Mouse (Mus musculus): ENCODE data around the gene Bivm. TPM values are rescaled to one million over a fixed set of nuclear protein-coding genes. Genes with fewer than 3 reads are reported as not detected.
A peak's percentile ranks its signal among the peaks of the same experiment; 100 is the strongest.

Gene Bivm
- polyA plus RNA-seq, 1 experiment from 2014 or later = 19.7 TPM

DNA sequence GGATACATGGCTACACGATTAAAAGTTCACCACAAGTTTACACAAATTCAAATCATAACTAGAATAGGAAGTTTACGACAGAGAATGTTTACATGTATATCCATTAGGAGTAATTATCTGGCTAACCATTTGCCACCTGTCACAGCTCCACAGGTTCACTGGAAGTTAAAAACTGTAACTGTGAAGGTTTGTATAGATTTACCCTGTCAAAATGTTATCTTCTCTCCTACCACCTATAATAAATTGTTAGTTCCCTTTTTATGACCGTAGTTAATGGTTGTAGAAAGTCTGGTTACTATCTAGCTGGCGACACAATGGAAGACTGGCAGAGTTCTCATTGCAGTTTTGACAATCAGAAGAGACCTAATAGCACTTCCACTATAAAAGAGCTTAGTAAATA is 21.5 kb downstream of the Bivm start:
- Histone ChIP-seq H3K36me3 (peaks cover 64% of the 10 kb centered on the region), H3K4me1 (no peaks in the 10 kb centered on the region), H3K27ac (no peak overlapping the region), H3K4me2 (no peak overlapping the region), H3K27me3 (no peaks in the 10 kb centered on the region), H3K9ac (no peak overlapping the region), H3K9me3 (replicated peaks) (no peaks in the 10 kb centered on the region), H3K4me3 (replicated peaks) (no peak overlapping the region)
- 81% methylated on average over 4 of the region's 4 CpGs for WGBS
- no peak for ATAC-seq (replicated peaks; ENCODE audit: low FRiP score)

- no peak overlapping the region for H3K4me2 ChIP-seq
- ATAC-seq (replicated peaks; ENCODE audit: low FRiP score) = no peak
- peaks cover 53% of the 10 kb centered on the region for H3K36me3 ChIP-seq
- 92% methylated on average over 5 of the region's 5 CpGs for WGBS
- no peak overlapping the region for H3K27ac ChIP-seq
- no peaks in the 10 kb centered on the region for H3K27me3 ChIP-seq
- H3K4me1 ChIP-seq = peaks cover 6% of the 10 kb centered on the region
- no peak overlapping the region for H3K4me3 ChIP-seq (replicated peaks)
- H3K9ac ChIP-seq = no peak overlapping the region
- H3K9me3 ChIP-seq (replicated peaks) = no peaks in the 10 kb centered on the region
Measured at GRCm38 (mm10) chr1:44142747-44143146, 24.0 kb downstream of the Bivm start.

DNA sequence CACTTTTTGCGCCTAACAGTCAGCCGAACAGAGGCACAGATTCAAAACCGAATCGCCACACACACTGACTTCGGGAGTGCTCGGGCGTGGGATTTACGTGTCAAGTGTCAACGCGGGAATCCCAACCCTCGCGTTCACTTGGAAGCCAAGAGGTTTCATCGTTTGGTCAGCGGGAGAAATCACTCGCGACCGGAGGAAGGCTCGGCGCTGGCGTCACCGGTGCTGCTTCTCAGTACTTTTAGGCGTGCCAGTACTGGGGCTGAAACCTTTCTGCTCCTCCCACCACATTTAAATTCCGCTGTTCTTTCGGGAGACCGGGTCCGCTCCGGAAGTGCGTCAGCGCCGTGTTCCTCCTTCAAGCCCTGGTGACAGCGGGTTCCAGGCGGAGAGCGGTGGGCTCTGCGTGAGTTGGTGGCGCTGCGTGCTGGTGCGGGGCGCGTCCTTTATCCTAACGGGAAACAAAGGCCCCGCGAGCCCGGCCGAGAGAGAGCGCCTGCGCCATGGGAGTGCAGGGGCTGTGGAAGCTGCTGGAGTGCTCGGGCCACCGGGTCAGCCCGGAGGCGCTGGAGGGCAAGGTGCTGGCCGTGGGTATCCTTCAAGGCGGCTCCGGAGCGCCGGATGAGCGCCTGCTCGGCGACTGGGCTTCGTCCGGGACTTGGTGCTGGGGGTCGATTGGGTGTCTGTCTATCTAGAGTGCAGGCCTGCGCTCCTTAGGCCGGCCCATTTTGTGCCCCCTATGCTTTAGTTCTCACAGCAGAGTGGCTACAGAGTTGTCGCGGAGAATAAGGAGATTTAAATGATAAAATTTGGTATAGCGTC is 29.0 kb downstream of the Bivm start, which contains the start of gene Ercc5:
Ercc5 (plus strand) TSS at position 182 of the 819 bp plus-strand sequence.
- peak; percentile 98 for ATAC-seq (replicated peaks; ENCODE audit: low FRiP score)
- Histone ChIP-seq H3K4me3 (replicated peaks) (peak within 1 kb of the TSS; percentile 93), H3K4me2 (peak within 1 kb of the TSS; percentile 77), H3K27ac (peak within 1 kb of the TSS; percentile 94), H3K9me3 (replicated peaks) (no peaks in the 10 kb centered on the region), H3K4me1 (peaks cover 12% of the 10 kb centered on the region), H3K27me3 (no peaks in the 10 kb centered on the region), H3K36me3 (peaks cover 10% of the 10 kb centered on the region), H3K9ac (peak within 1 kb of the TSS; percentile 82)
- under 1% methylated on average over 66 of the region's 66 CpGs for WGBS

DNA sequence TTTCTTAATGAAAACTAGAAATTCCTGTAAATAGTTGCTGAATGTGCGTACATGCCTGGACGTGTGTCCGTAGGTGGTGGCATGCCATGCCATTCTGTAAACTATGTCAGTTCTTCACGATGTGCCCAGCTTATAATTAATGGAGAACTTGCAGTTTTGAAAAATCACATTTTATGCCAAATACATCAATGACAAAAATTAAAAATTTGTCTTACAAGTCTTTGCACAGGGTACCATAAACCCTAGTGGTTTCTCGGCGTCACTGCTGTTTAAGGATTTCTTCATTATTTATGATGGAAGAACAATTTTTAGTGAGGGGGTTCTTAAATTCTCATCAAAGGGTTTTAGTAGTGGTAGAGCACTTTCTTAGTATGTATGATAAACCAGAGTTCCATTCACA is 29.9 kb downstream of the Bivm start:
- peaks cover 12% of the 10 kb centered on the region for H3K4me1 ChIP-seq
- H3K9ac ChIP-seq = peak overlapping the region; percentile 82; the same call in 1 of the 2 replicates
- peaks cover under 1% of the 10 kb centered on the region; the same call in 1 of the 2 replicates for H3K36me3 ChIP-seq
- WGBS = 38% methylated on average over 6 of the region's 6 CpGs
- peak overlapping the region; percentile 93 for H3K4me3 ChIP-seq (replicated peaks)
- no peaks in the 10 kb centered on the region for H3K9me3 ChIP-seq (replicated peaks)
- peak overlapping the region; percentile 77 for H3K4me2 ChIP-seq
- no peaks in the 10 kb centered on the region for H3K27me3 ChIP-seq
- H3K27ac ChIP-seq = no peak overlapping the region
- ATAC-seq (replicated peaks; ENCODE audit: low FRiP score) = no peak

GRCm38 (mm10) chr1:44155287-44155686 is 36.5 kb downstream of the Bivm start:
- Histone ChIP-seq H3K4me1 (no peaks in the 10 kb centered on the region), H3K9me3 (replicated peaks) (no peaks in the 10 kb centered on the region), H3K9ac (no peak overlapping the region), H3K4me3 (replicated peaks) (no peak overlapping the region), H3K27ac (no peak overlapping the region), H3K4me2 (no peak overlapping the region), H3K36me3 (peaks cover 29% of the 10 kb centered on the region), H3K27me3 (no peaks in the 10 kb centered on the region)
- WGBS = 95% methylated on average over 4 of the region's 4 CpGs
- ATAC-seq (replicated peaks; ENCODE audit: low FRiP score) = no peak

DNA sequence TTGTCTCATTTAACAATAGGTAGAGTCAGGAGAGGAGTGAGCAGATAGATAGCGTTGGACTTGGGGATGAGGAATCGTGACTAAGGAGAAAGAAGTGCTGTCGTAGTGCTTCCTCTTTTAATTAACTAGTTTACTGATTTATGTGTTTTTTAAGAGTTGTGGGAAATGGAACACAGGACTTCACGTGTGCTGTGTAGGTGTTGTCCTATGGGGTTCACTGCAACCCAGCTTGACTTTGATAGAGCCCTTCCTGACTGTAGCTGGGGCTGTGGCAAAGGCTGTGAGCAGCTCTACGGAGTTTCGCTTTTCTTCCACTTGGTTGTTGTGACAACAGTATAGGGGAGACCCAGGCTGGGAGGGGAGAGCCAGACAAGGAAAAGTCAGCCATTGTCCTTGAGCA is 39.6 kb downstream of the Bivm start:
- no peak overlapping the region for H3K4me2 ChIP-seq
- no peaks in the 10 kb centered on the region for H3K27me3 ChIP-seq
- 88% methylated on average over 6 of the region's 6 CpGs for WGBS
- H3K4me1 ChIP-seq = no peaks in the 10 kb centered on the region
- no peak overlapping the region for H3K27ac ChIP-seq
- no peaks in the 10 kb centered on the region for H3K9me3 ChIP-seq (replicated peaks)
- H3K4me3 ChIP-seq (replicated peaks) = no peak overlapping the region
- ATAC-seq (replicated peaks; ENCODE audit: low FRiP score) = no peak
- peaks cover 54% of the 10 kb centered on the region for H3K36me3 ChIP-seq
- no peak overlapping the region for H3K9ac ChIP-seq

DNA sequence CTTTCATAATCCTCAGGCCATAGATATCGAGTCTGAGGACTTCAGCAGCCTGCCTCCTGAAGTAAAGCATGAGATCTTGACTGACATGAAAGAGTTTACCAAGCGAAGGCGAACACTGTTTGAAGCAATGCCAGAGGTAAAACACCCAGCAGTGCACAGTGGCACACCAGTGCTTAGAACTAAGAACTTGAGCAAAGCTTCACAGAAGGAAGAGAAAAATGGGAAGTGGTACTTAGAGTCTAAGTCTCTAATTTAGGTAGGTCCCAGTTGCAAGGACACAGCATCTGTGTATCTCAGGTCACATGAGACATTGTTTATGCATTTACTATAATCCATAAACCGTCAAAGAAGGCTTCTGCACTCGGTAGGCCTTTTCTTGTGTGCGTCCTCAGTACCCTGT is 43.1 kb downstream of the Bivm start:
- WGBS = 96% methylated on average over 6 of the region's 6 CpGs
- no peak for ATAC-seq (replicated peaks; ENCODE audit: low FRiP score)
- no peak overlapping the region for H3K9ac ChIP-seq
- peaks cover 81% of the 10 kb centered on the region for H3K36me3 ChIP-seq
- no peaks in the 10 kb centered on the region for H3K4me1 ChIP-seq
- no peaks in the 10 kb centered on the region for H3K27me3 ChIP-seq
- H3K4me3 ChIP-seq (replicated peaks) = no peak overlapping the region
- no peak overlapping the region for H3K4me2 ChIP-seq
- H3K9me3 ChIP-seq (replicated peaks) = no peaks in the 10 kb centered on the region
- H3K27ac ChIP-seq = no peak overlapping the region

GRCm38 (mm10) chr1:44162389-44162788 is 43.6 kb downstream of the Bivm start:
- Histone ChIP-seq H3K36me3 (peaks cover 87% of the 10 kb centered on the region), H3K9me3 (replicated peaks) (no peaks in the 10 kb centered on the region), H3K27ac (no peak overlapping the region), H3K4me2 (no peak overlapping the region), H3K4me3 (replicated peaks) (no peak overlapping the region), H3K27me3 (no peaks in the 10 kb centered on the region), H3K4me1 (no peaks in the 10 kb centered on the region), H3K9ac (no peak overlapping the region)
- no peak for ATAC-seq (replicated peaks; ENCODE audit: low FRiP score)
- WGBS = 94% methylated on average over 5 of the region's 5 CpGs

DNA sequence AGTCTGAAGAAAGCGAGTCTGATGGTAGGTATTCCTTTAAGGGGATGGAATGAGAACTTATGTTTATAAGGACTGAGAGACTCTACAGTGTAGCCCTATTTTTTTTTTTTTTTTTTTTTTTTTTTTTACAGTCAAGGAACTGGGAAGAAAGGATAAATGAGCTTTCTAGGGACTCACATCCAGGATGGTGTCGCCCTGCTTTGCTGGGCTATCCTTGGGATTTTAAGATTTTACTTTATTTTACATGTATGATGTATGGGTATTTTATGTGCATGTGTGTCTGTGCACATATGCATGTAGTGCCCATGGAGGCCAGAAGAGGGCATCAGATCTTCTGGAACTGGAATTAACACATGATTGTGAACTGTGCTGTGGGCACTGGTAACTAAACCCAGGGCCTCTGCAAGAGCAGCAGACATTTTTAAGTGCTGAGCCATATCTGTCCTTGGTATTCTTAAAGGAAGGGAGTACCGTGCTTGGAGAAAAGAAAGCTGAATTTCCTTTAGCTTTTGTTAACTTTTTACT is 49.2 kb downstream of the Bivm start:
- WGBS = 97% methylated on average over 3 of the region's 3 CpGs
- no peak overlapping the region for H3K27ac ChIP-seq
- H3K36me3 ChIP-seq = peaks cover 81% of the 10 kb centered on the region
- no peak for ATAC-seq (replicated peaks; ENCODE audit: low FRiP score)
- no peak overlapping the region for H3K4me2 ChIP-seq
- no peaks in the 10 kb centered on the region for H3K27me3 ChIP-seq
- no peak overlapping the region for H3K9ac ChIP-seq
- no peaks in the 10 kb centered on the region for H3K4me1 ChIP-seq
- peaks cover 2% of the 10 kb centered on the region; the same call in 1 of the 2 replicates for H3K9me3 ChIP-seq (replicated peaks)
- no peak overlapping the region for H3K4me3 ChIP-seq (replicated peaks)

GRCm38 (mm10) chr1:44172656-44173055 is 53.9 kb downstream of the Bivm start:
- Histone ChIP-seq H3K27me3 (no peaks in the 10 kb centered on the region), H3K27ac (no peak overlapping the region), H3K4me1 (no peaks in the 10 kb centered on the region), H3K4me2 (no peak overlapping the region), H3K9me3 (replicated peaks) (peaks cover 2% of the 10 kb centered on the region; the same call in 1 of the 2 replicates), H3K4me3 (replicated peaks) (no peak overlapping the region), H3K36me3 (peaks cover 80% of the 10 kb centered on the region), H3K9ac (no peak overlapping the region)
- 95% methylated on average over 4 of the region's 4 CpGs for WGBS
- no peak for ATAC-seq (replicated peaks; ENCODE audit: low FRiP score)

GRCm38 (mm10) chr1:44173903-44174302 is 55.1 kb downstream of the Bivm start:
- Histone ChIP-seq H3K4me3 (replicated peaks) (no peak overlapping the region), H3K9me3 (replicated peaks) (no peaks in the 10 kb centered on the region; the same call in 1 of the 2 replicates), H3K27me3 (no peaks in the 10 kb centered on the region), H3K36me3 (peaks cover 81% of the 10 kb centered on the region), H3K27ac (no peak overlapping the region), H3K9ac (no peak overlapping the region), H3K4me1 (no peaks in the 10 kb centered on the region), H3K4me2 (no peak overlapping the region)
- ATAC-seq (replicated peaks; ENCODE audit: low FRiP score) = no peak
- 87% methylated on average over 8 of the region's 8 CpGs for WGBS

DNA sequence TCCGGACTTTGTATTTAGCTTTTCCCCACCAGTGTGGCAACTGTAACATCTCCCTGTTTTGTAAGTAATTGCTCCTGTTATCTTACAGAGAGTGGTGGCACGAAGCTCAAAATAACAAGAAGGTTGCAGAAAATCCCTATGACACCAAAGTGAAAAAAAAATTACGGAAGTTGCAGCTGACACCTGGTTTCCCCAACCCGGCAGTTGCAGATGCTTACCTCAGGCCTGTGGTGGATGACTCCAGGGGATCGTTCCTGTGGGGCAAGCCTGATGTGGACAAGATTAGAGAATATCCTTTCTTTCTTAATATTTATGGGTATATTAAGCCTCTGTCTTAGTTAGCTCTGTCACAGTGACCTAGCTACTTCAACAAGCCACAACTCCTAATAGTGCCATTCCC is 59.3 kb downstream of the Bivm start:
- no peaks in the 10 kb centered on the region for H3K9me3 ChIP-seq (replicated peaks)
- peaks cover 75% of the 10 kb centered on the region for H3K36me3 ChIP-seq
- WGBS = 92% methylated on average over 5 of the region's 5 CpGs
- H3K4me3 ChIP-seq (replicated peaks) = no peak overlapping the region
- no peak for ATAC-seq (replicated peaks; ENCODE audit: low FRiP score)
- H3K27ac ChIP-seq = no peak overlapping the region
- no peak overlapping the region for H3K9ac ChIP-seq
- H3K27me3 ChIP-seq = no peaks in the 10 kb centered on the region
- H3K4me1 ChIP-seq = no peaks in the 10 kb centered on the region
- H3K4me2 ChIP-seq = no peak overlapping the region

Measured in kidney, embryonic 15.5 days (tissue).